Mouse (Mus musculus) retina, embryonic 14.5 days (tissue): ENCODE measurements at regions not wholly inside any gene's neighbourhood (a gene's known extent, or its start where the extent isn't known, plus 50 kb on each side); places are given as distances from the start of the nearest gene placed in this dataset.
"Not testable (repeated sequence)": the region's sequence is repeated elsewhere in the genome, so short reads cannot be mapped to it uniquely, and the experiment has no call there.

ENCODE experiments used
- DNase-seq: peaks from one replicate; pipeline ENCODE4 v3.0.0-alpha.2; 2015; ENCODE audit warnings: low spot score

- no peak for DNase-seq
Observed at GRCm38 (mm10) chr10:117459651-117460365, 80.0 kb upstream of the Cpsf6 start.

- DNase-seq, result no peak
Observed at GRCm38 (mm10) chr10:117459041-117459475, 79.2 kb upstream of the Cpsf6 start.

- DNase-seq, result no peak
Observed at GRCm38 (mm10) chr10:117458271-117459040, 78.6 kb upstream of the Cpsf6 start.

GRCm38 (mm10) chr10:117457701-117457950 lies 77.8 kb upstream of the Cpsf6 start:
- no peak for DNase-seq

GRCm38 (mm10) chr10:117456904-117457700 lies 77.3 kb upstream of the Cpsf6 start:
- no peak for DNase-seq

GRCm38 (mm10) chr10:117456427-117456826 lies 76.6 kb upstream of the Cpsf6 start:
- DNase-seq, result no peak

- DNase-seq, result peak; percentile 77
Observed at GRCm38 (mm10) chr10:117455595-117456302, 75.9 kb upstream of the Cpsf6 start.

- DNase-seq, result no peak
Observed at GRCm38 (mm10) chr10:117454711-117455591, 75.1 kb upstream of the Cpsf6 start.

GRCm38 (mm10) chr10:117454171-117454500 lies 74.3 kb upstream of the Cpsf6 start:
- DNase-seq, result no peak

GRCm38 (mm10) chr10:117453406-117454170 lies 73.8 kb upstream of the Cpsf6 start:
- no peak for DNase-seq

- DNase-seq, result no peak
Observed at GRCm38 (mm10) chr10:117452190-117452950, 72.6 kb upstream of the Cpsf6 start.

GRCm38 (mm10) chr10:117451396-117452185 lies 71.8 kb upstream of the Cpsf6 start:
- no peak for DNase-seq

- no peak for DNase-seq
Observed at GRCm38 (mm10) chr10:117450631-117451030, 70.8 kb upstream of the Cpsf6 start.

GRCm38 (mm10) chr10:117450240-117450569 lies 70.4 kb upstream of the Cpsf6 start:
- DNase-seq, result no peak

- no peak for DNase-seq
Observed at GRCm38 (mm10) chr10:117449416-117450239, 69.8 kb upstream of the Cpsf6 start.

GRCm38 (mm10) chr10:117448783-117449182 lies 69.0 kb upstream of the Cpsf6 start:
- DNase-seq, result not testable (repeated sequence)

GRCm38 (mm10) chr10:117447626-117448025 lies 67.8 kb upstream of the Cpsf6 start:
- DNase-seq, result no peak

- no peak for DNase-seq
Observed at GRCm38 (mm10) chr10:117447206-117447605, 67.4 kb upstream of the Cpsf6 start.
